Mouse (Mus musculus) liver, embryonic 14 days (tissue): ENCODE results near the gene Olfr441. TPM values are rescaled to one million over a fixed set of nuclear protein-coding genes. Genes with fewer than 3 reads are reported as not detected.

Experiments used
- polyA plus RNA-seq: library from polyadenylated mRNA; depleted of rRNA; stranded (reverse); fragments of >200 nt; gene quantifications from 2 replicates; pipeline ENCODE4 v1.2.3, GENCODE M21; 2012; rRNA removed

Olfr441 gene
- not detected in 2 replicates for polyA plus RNA-seq

DNA sequence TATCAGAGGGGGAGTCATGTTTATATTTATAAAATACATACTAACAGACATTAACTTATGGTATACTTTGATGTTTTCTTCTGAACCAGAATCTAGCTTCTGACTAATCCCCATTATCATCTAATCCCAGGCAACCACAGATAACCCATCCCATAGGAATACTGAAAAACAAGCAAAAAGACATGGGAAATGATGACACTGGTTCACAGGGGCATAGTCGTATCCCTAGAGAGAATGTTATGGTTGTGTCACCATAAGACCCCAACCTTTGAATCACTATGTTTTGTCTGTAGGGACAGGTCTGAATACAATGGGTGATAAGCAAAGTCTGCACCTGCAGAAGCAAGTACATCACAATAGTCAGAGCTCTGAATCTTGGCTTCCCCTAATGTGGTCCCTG is at the start of gene Olfr441:
Gene Olfr441 (plus strand): TSS at position 301 of the 400 bp plus-strand sequence.

DNA sequence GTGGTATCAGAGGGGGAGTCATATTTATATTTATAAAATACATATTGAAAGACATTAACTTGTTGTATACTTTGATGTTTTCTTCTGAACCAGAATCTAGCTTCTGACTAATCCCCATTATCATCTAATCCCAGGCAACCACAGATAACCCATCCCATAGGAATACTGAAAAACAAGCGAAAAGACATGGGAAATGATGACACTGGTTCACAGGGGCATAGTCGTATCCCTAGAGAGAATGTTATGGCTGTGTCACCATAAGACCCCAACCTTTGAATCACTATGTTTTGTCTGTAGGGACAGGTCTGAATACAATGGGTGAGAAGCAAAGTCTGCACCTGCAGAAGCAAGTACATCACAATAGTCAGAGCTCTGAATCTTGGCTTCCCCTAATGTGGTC is 40.1 kb downstream of the Olfr441 start, which contains the start of gene Olfr237-ps1:
Gene Olfr237-ps1 (plus strand): TSS at position 301 of the 400 bp plus-strand sequence.

DNA sequence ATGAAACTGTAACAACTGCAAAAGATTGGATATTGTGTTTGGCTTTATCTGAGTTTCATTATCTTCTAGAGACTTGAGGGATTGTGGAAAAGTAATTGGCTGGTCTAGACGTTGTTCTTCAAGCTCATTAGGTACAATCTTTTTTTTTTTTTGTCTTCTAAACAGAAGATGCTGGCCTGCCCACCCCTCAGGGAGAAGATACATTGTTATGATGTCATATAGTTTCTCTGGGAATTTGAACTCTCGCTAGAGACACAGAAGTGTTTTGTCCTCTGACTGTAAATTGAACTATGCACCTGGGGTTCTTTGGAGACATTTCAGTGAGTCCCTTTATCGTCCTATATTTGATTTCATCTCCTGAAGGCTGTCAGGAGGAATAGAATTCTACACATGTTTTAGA is 56.8 kb downstream of the Olfr441 start, which contains the start of gene Olfr437:
Gene Olfr437 (plus strand): TSS at position 301 of the 400 bp plus-strand sequence.

Other genes with a start within 250 kb of the Olfr441 start
- not detected in 2 replicates for gene Olfr448, start 215.9 kb upstream of the Olfr441 start, polyA plus RNA-seq
- not detected in 2 replicates for gene Olfr447, start 197.5 kb upstream of the Olfr441 start, polyA plus RNA-seq
- gene Olfr446, start 185.0 kb upstream of the Olfr441 start, polyA plus RNA-seq: not detected in 2 replicates
- gene Olfr444, start 157.3 kb upstream of the Olfr441 start, polyA plus RNA-seq: not detected in 2 replicates
- gene Olfr237-ps1, start 40.2 kb downstream of the Olfr441 start, polyA plus RNA-seq: not detected in 2 replicates
- not detected in 2 replicates for gene Olfr437, start 56.9 kb downstream of the Olfr441 start, polyA plus RNA-seq
- gene Olfr13, start 65.8 kb downstream of the Olfr441 start, polyA plus RNA-seq: not detected in 2 replicates
- gene Olfr435, start 90.8 kb downstream of the Olfr441 start, polyA plus RNA-seq: not detected in 2 replicates
- gene Olfr434, start 106.7 kb downstream of the Olfr441 start, polyA plus RNA-seq: not detected in 2 replicates
- not detected in 2 replicates for gene Olfr47, start 125.2 kb downstream of the Olfr441 start, polyA plus RNA-seq
- gene Arhgef5, start 159.2 kb downstream of the Olfr441 start, polyA plus RNA-seq: 2.4 and 2.5 TPM in 2 replicates
- 0.05 TPM in 1 of 2 replicates, not detected in the other for gene Nobox, start 203.2 kb downstream of the Olfr441 start, polyA plus RNA-seq